Mouse (Mus musculus) ovary, postnatal 10 days (tissue): Measurements from ENCODE around the gene Ftcd.

Source experiments
- DNase-seq: peaks from one replicate; pipeline ENCODE4 v3.0.0; 2022; ENCODE audit warnings: low spot score

The Ftcd gene

GRCm38 (mm10) chr10:76612473-76612872 is 37.0 kb downstream of the Ftcd start:
- DNase-seq = no peak

GRCm38 (mm10) chr10:76622411-76622810 is 47.0 kb downstream of the Ftcd start:
- no peak for DNase-seq

GRCm38 (mm10) chr10:76622928-76623680 is 47.7 kb downstream of the Ftcd start, which contains the start of gene Col6a2:
Gene Col6a2, minus strand, starts transcription at chr10:76623630.
- DNase-seq = peak; percentile 98

GRCm38 (mm10) chr10:76623734-76624133 is 48.3 kb downstream of the Ftcd start:
- no peak for DNase-seq

- DNase-seq = no peak
Measured at GRCm38 (mm10) chr10:76624903-76625302, 49.5 kb downstream of the Ftcd start.

- DNase-seq = no peak
Measured at GRCm38 (mm10) chr10:76627714-76628113, 52.3 kb downstream of the Ftcd start.

GRCm38 (mm10) chr10:76630657-76631056 is 55.2 kb downstream of the Ftcd start:
- DNase-seq = no peak

- no peak for DNase-seq
Measured at GRCm38 (mm10) chr10:76632630-76633029, 57.2 kb downstream of the Ftcd start.

GRCm38 (mm10) chr10:76634094-76634571 is 58.7 kb downstream of the Ftcd start:
- DNase-seq = no peak

- no peak for DNase-seq
Measured at GRCm38 (mm10) chr10:76634584-76634983, 59.1 kb downstream of the Ftcd start.

- no peak for DNase-seq
Measured at GRCm38 (mm10) chr10:76636026-76636425, 60.6 kb downstream of the Ftcd start.

GRCm38 (mm10) chr10:76636601-76637000 is 61.2 kb downstream of the Ftcd start:
- DNase-seq = no peak
